Mouse (Mus musculus): ENCODE measurements around the gene Zfp189. TPM values are rescaled to one million over a fixed set of nuclear protein-coding genes. Genes with fewer than 3 reads are reported as not detected.
"Not testable (repeated sequence)": the region's sequence is repeated elsewhere in the genome, so short reads cannot be mapped to it uniquely, and the experiment has no call there.

Zfp189 gene
- polyA plus RNA-seq, 1 experiment from 2014 or later: 10.7 TPM

DNA sequence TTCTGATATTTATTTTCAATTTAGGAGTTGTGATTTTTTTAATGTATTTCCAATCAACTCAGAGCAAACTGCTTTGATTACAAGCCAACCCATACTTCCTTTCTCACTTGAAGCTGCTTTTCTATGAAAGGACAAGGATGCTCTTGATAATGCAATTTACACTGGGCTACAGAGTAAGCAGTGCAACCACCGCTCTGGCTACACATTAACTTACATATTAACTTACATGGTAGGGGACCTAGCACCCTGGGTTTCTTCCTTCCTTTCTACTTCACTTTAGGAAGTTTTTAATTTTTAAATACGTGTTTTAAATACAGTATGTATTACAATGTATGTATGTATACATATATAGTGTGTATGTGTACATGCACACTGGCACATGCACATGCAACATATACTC, 11.8 kb upstream of the Zfp189 start:
- H3K27me3 ChIP-seq (replicated peaks; ENCODE audit: low read depth, poor library complexity, severe bottlenecking): no peaks in the 10 kb centered on the region
- H3K4me1 ChIP-seq: no peaks in the 10 kb centered on the region
- peaks cover 25% of the 10 kb centered on the region for H3K36me3 ChIP-seq (replicated peaks)
- H3K27ac ChIP-seq (replicated peaks): no peak overlapping the region
- DNase-seq (ENCODE audit: low spot score): no peak
- WGBS: 86% methylated on average over 2 of the region's 2 CpGs
- no peak overlapping the region for H3K4me3 ChIP-seq
- no peaks in the 10 kb centered on the region for H3K9me3 ChIP-seq

GRCm38 (mm10) chr4:49510236-49510835, 10.6 kb upstream of the Zfp189 start:
- 88% methylated on average over 1 of the region's 1 CpGs for WGBS
- H3K9me3 ChIP-seq; H3K27me3 ChIP-seq (replicated peaks; ENCODE audit: low read depth, poor library complexity, severe bottlenecking); H3K27ac ChIP-seq (replicated peaks); H3K4me3 ChIP-seq; DNase-seq (ENCODE audit: low spot score); H3K4me1 ChIP-seq: not testable (repeated sequence)
- peaks cover 33% of the 10 kb centered on the region for H3K36me3 ChIP-seq (replicated peaks)

GRCm38 (mm10) chr4:49512636-49513035, 8.3 kb upstream of the Zfp189 start:
- no peaks in the 10 kb centered on the region for H3K4me1 ChIP-seq
- H3K27me3 ChIP-seq (replicated peaks; ENCODE audit: low read depth, poor library complexity, severe bottlenecking): no peaks in the 10 kb centered on the region
- DNase-seq (ENCODE audit: low spot score): no peak
- 51% methylated on average over 4 of the region's 4 CpGs for WGBS
- H3K36me3 ChIP-seq (replicated peaks): peaks cover 40% of the 10 kb centered on the region
- no peak overlapping the region for H3K27ac ChIP-seq (replicated peaks)
- H3K4me3 ChIP-seq: no peak overlapping the region
- no peaks in the 10 kb centered on the region for H3K9me3 ChIP-seq

DNA sequence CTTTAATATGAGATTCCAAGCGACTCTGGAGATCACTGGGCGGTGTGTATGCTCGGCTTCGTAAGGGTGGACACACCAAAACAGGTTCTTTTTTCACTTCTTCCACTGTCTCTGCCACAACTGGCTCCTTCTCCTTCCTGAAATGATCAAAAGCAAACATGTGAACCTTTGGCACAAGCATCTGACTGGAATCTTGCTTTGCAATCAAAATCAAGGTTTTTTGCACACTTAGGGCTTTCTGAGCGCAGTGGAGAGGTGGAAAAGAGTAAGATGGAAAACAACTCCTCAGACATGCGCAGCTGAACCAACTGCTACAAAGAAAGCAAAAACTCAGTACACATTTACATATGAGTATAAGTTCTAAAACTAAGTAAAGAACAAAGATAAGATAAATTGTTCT, 6.5 kb upstream of the Zfp189 start:
- no peak overlapping the region for H3K27ac ChIP-seq (replicated peaks)
- H3K27me3 ChIP-seq (replicated peaks; ENCODE audit: low read depth, poor library complexity, severe bottlenecking): no peaks in the 10 kb centered on the region
- H3K4me1 ChIP-seq: 0 out of 2 replicates have a peak, but pooled peaks cover 1% of the 10 kb centered on the region
- H3K9me3 ChIP-seq: no peaks in the 10 kb centered on the region
- no peak overlapping the region for H3K4me3 ChIP-seq
- H3K36me3 ChIP-seq (replicated peaks): peaks cover 50% of the 10 kb centered on the region
- no peak for DNase-seq (ENCODE audit: low spot score)
- WGBS: 97% methylated on average over 6 of the region's 6 CpGs

- H3K4me1 ChIP-seq: peaks cover 17% of the 10 kb centered on the region
- WGBS: 76% methylated on average over 5 of the region's 5 CpGs
- DNase-seq (ENCODE audit: low spot score): peak; percentile 16
- H3K4me3 ChIP-seq: peak overlapping the region; percentile 74
- H3K27me3 ChIP-seq (replicated peaks; ENCODE audit: low read depth, poor library complexity, severe bottlenecking): no peaks in the 10 kb centered on the region
- H3K27ac ChIP-seq (replicated peaks): no peak overlapping the region
- H3K9me3 ChIP-seq: no peaks in the 10 kb centered on the region
- H3K36me3 ChIP-seq (replicated peaks): peaks cover 43% of the 10 kb centered on the region
These were observed 1.5 kb upstream of the Zfp189 start for GRCm38 (mm10) chr4:49519476-49519875.

GRCm38 (mm10) chr4:49521346-49521745, 370 bp downstream of the Zfp189 start:
- 2% methylated on average over 17 of the region's 17 CpGs for WGBS
- Histone ChIP-seq H3K27ac (replicated peaks) (peak overlapping the region; percentile 88), H3K27me3 (replicated peaks; ENCODE audit: low read depth, poor library complexity, severe bottlenecking) (no peaks in the 10 kb centered on the region), H3K4me3 (peak overlapping the region; percentile 74), H3K9me3 (no peaks in the 10 kb centered on the region), H3K4me1 (peaks cover 17% of the 10 kb centered on the region), H3K36me3 (replicated peaks) (peaks cover 52% of the 10 kb centered on the region)
- no peak for DNase-seq (ENCODE audit: low spot score)

GRCm38 (mm10) chr4:49522576-49522975, 1.6 kb downstream of the Zfp189 start:
- Histone ChIP-seq H3K27me3 (replicated peaks; ENCODE audit: low read depth, poor library complexity, severe bottlenecking) (no peaks in the 10 kb centered on the region), H3K4me1 (peaks cover 17% of the 10 kb centered on the region), H3K27ac (replicated peaks) (no peak overlapping the region), H3K36me3 (replicated peaks) (peaks cover 54% of the 10 kb centered on the region), H3K9me3 (no peaks in the 10 kb centered on the region), H3K4me3 (peak overlapping the region; percentile 74; the same call in 1 of the 2 replicates)
- 88% methylated on average over 9 of the region's 9 CpGs for WGBS
- DNase-seq (ENCODE audit: low spot score): no peak

DNA sequence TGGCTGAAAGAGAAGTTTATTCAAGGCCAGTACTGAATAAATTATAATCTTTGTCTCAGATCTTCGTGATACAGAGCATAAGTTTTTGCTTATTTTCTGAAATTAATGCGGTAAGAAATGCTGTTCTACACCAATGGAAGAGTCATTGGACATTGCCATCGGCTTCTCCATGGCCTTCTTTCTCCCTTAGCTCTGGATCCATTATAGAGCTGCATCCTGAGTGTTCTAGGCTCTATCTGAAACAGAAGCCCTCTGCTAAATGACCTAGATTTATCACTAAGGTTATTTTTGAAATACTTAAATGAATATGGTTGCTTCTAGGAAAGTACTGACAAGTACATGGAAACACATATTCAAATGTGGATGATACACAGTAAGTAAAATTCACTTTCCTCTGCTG, 14.1 kb downstream of the Zfp189 start:
- H3K4me3 ChIP-seq: no peak overlapping the region
- WGBS: 90% methylated on average over 3 of the region's 3 CpGs
- peaks cover 29% of the 10 kb centered on the region for H3K36me3 ChIP-seq (replicated peaks)
- no peak overlapping the region for H3K27ac ChIP-seq (replicated peaks)
- H3K4me1 ChIP-seq: no peaks in the 10 kb centered on the region
- H3K27me3 ChIP-seq (replicated peaks; ENCODE audit: low read depth, poor library complexity, severe bottlenecking): no peaks in the 10 kb centered on the region
- DNase-seq (ENCODE audit: low spot score): no peak
- H3K9me3 ChIP-seq: peaks cover 5% of the 10 kb centered on the region

GRCm38 (mm10) chr4:49535675-49536294, 14.8 kb downstream of the Zfp189 start:
- Histone ChIP-seq H3K27ac (replicated peaks) (no peak overlapping the region), H3K4me1 (no peaks in the 10 kb centered on the region), H3K27me3 (replicated peaks; ENCODE audit: low read depth, poor library complexity, severe bottlenecking) (no peaks in the 10 kb centered on the region), H3K9me3 (no peaks in the 10 kb centered on the region), H3K36me3 (replicated peaks) (peaks cover 22% of the 10 kb centered on the region), H3K4me3 (no peak overlapping the region)
- 91% methylated on average over 4 of the region's 4 CpGs for WGBS
- DNase-seq (ENCODE audit: low spot score): no peak

DNA sequence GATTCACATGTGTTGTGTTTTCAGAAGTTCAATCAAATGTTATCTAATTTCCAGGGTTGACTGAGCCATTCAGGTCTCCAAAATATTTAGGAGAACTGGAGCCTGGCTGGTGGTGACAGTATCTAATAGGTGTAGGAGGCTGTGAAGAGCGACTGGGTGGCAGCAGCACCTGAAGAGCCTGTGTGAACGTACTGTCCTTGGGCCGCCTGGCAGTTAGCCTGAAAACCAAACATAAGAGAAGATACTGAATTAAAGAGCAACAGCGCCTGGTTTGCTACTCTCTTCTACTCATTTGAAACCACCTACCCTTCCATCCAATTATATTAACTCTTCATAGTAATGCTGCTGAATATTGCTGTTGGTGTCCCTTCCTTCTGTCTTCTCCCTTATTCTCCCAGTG, 15.7 kb downstream of the Zfp189 start:
- no peak for DNase-seq (ENCODE audit: low spot score)
- Histone ChIP-seq H3K9me3 (no peaks in the 10 kb centered on the region), H3K27me3 (replicated peaks; ENCODE audit: low read depth, poor library complexity, severe bottlenecking) (no peaks in the 10 kb centered on the region), H3K4me1 (no peaks in the 10 kb centered on the region), H3K4me3 (no peak overlapping the region), H3K36me3 (replicated peaks) (peaks cover 14% of the 10 kb centered on the region), H3K27ac (replicated peaks) (no peak overlapping the region)
- WGBS: 81% methylated on average over 4 of the region's 4 CpGs

GRCm38 (mm10) chr4:49539665-49540064, 18.7 kb downstream of the Zfp189 start:
- 83% methylated on average over 6 of the region's 6 CpGs for WGBS
- no peak for DNase-seq (ENCODE audit: low spot score)
- no peaks in the 10 kb centered on the region for H3K36me3 ChIP-seq (replicated peaks)
- H3K4me1 ChIP-seq: no peaks in the 10 kb centered on the region
- H3K9me3 ChIP-seq: no peaks in the 10 kb centered on the region
- no peak overlapping the region for H3K4me3 ChIP-seq
- no peak overlapping the region for H3K27ac ChIP-seq (replicated peaks)
- no peaks in the 10 kb centered on the region for H3K27me3 ChIP-seq (replicated peaks; ENCODE audit: low read depth, poor library complexity, severe bottlenecking)

DNA sequence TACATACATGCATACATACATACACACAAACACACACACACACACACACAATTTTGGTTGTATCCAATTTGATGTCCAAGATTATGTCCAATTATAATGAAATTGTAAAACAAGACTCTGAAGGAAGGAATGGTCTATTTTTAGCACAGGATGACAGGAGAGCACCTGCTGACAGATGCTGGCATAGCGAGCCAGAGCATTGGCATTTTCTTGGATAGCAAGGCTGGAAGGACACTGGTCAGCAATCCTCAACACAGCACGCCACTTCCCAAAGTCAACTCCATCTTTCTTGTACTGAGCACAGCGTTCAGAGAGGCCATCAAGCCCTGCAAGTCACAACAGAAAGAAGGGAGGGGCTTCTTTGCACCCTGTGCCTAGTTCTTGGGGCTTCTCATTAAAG, 20.0 kb downstream of the Zfp189 start:
- no peak overlapping the region for H3K27ac ChIP-seq (replicated peaks)
- H3K27me3 ChIP-seq (replicated peaks; ENCODE audit: low read depth, poor library complexity, severe bottlenecking): no peaks in the 10 kb centered on the region
- H3K9me3 ChIP-seq: no peaks in the 10 kb centered on the region
- H3K4me3 ChIP-seq: no peak overlapping the region
- 77% methylated on average over 3 of the region's 3 CpGs for WGBS
- H3K4me1 ChIP-seq: no peaks in the 10 kb centered on the region
- DNase-seq (ENCODE audit: low spot score): no peak
- no peaks in the 10 kb centered on the region for H3K36me3 ChIP-seq (replicated peaks)

- no peaks in the 10 kb centered on the region for H3K36me3 ChIP-seq (replicated peaks)
- no peaks in the 10 kb centered on the region for H3K27me3 ChIP-seq (replicated peaks; ENCODE audit: low read depth, poor library complexity, severe bottlenecking)
- no peak overlapping the region for H3K27ac ChIP-seq (replicated peaks)
- no peaks in the 10 kb centered on the region for H3K4me1 ChIP-seq
- no peak for DNase-seq (ENCODE audit: low spot score)
- H3K9me3 ChIP-seq: no peaks in the 10 kb centered on the region
- H3K4me3 ChIP-seq: no peak overlapping the region
- WGBS: 83% methylated on average over 2 of the region's 2 CpGs
These were observed 25.1 kb downstream of the Zfp189 start for GRCm38 (mm10) chr4:49546026-49546425.

All from embryonic facial prominence, embryonic 10.5 days (tissue).